Mouse (Mus musculus): ENCODE measurements around the gene Ubac2.

- no peak for TF ChIP-seq EP300 (IDR thresholded peaks at IDR 0.05)
- TF ChIP-seq CTCF (IDR thresholded peaks at IDR 0.05), result no peak
These were observed 77.9 kb downstream of the Ubac2 start for GRCm38 (mm10) chr14:121956291-121956690.

Measured in lung, postnatal 0 days (tissue).